Mouse (Mus musculus) embryonic fibroblast, embryonic 13.5 days (primary cell): Measurements from ENCODE around the gene C530008M17Rik. TPM values are rescaled to one million over a fixed set of nuclear protein-coding genes. Genes with fewer than 3 reads are reported as not detected.

Experiments
- H3K27ac ChIP-seq: 2 replicates; pipeline ENCODE4 v1.5.1; 2012; ENCODE audit warnings: low read length, control low read depth, inconsistent platforms; ENCODE audit not compliant: insufficient read depth
- H3K4me1 ChIP-seq: 2 replicates; pipeline ENCODE4 v1.6.1; 2011; ENCODE audit warnings: low read length; ENCODE audit not compliant: control insufficient read depth, insufficient read depth
- H3K4me3 ChIP-seq: 2 replicates; pipeline ENCODE4 v1.5.1; 2011; ENCODE audit warnings: mild to moderate bottlenecking, control low read depth, low read length; ENCODE audit not compliant: insufficient read depth
- CTCF ChIP-seq: IDR thresholded peaks from 2 replicates; pipeline ENCODE4 v1.5.1; 2011; ENCODE audit warnings: mild to moderate bottlenecking, control low read depth, low read length, moderate library complexity, borderline replicate concordance; ENCODE audit not compliant: insufficient read depth
- POLR2A ChIP-seq: IDR thresholded peaks from 2 replicates; pipeline ENCODE4 v1.6.1; 2011; ENCODE audit warnings: low read depth, mild to moderate bottlenecking, control low read depth, low read length, moderate library complexity
- polyA plus RNA-seq: library from polyadenylated mRNA; stranded (reverse); fragments of >200 nt; gene quantifications from 2 replicates; pipeline ENCODE4 v1.2.4, GENCODE M21; 2011; ENCODE audit warnings: low read depth; ENCODE audit not compliant: missing spikeins, insufficient read length

Gene C530008M17Rik
- polyA plus RNA-seq, 1 experiment = 17.9 TPM

DNA sequence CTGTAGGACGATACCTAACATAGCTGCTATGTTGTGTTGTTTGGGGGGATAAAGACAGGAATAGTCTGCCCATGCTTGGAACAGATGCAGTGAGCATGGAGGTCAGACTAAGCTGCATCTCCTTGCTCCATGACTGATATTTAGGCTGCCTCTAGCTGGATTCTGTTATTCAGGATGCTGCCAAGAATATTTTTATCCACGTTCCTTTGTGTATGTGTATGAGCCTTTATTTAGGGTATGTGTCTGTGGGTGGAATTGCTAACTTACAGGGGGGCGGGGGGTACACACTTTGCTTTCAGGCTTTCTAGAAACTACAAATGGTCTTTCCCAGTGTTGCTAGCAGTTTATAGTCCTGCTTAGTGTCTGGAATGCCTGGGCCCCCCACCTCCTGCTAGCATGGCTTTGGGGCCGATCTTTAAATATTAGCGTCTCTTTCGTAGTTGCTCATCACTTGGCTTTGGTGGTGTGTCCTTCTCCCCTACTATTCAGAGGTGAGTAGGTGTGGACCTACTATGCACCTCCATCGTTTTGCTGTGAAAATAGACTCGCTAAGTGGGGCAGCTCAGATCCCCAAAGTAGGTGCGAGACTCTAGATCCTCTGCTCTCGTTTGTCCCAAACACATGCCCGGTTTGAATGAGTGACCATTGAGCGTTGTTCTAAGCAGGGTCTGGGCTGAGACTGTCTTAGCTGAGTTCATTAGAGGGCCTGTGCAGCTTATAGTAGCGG, 45.0 kb downstream of the C530008M17Rik start:
- Histone ChIP-seq H3K27ac (no peak overlapping the region), H3K4me1 (no peaks in the 10 kb centered on the region), H3K4me3 (no peak overlapping the region)
- no peak for TF ChIP-seq CTCF

DNA sequence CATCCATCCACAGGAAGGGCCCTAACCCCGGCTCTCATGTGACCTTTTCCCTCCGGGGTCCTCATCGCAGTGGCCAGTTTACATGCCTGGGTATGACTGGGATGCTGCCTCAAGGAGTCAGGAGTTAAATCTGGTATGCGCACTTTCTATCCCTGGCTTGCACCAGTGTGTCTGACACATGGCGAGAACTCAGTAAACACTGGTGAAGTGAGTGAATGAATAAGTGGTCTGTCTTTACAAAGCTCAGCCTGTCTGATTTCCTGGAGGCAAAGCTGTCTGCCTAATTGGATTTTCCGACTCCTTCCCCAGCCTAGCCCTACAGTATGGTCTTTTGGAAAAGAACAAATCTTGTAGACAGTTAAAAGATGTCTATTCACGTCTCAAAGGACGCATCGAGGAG, 45.8 kb downstream of the C530008M17Rik start:
- Histone ChIP-seq H3K4me1 (no peaks in the 10 kb centered on the region), H3K4me3 (no peak overlapping the region), H3K27ac (no peak overlapping the region)
- TF ChIP-seq POLR2A (no peak), CTCF (no peak)

DNA sequence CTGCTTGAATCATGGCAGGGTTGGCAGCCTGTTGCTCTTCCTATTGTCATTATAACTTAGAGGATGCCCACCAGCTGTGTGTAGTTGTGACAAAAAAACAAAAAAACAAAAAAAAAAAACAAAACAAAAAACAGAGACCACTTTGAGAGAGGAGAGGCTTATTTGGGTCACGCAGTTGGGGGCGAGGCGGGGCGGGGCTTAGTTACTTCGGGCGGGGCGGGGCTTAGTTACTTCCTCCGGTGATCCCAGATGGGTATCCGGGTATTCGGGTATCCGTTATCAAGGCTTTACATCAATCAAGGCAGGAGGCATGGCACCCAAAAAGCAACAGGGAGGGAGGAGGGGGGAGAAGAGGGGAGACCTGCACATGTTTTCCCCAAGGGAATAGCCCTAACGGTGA, 46.3 kb downstream of the C530008M17Rik start:
- no peak for TF ChIP-seq CTCF
- no peak for TF ChIP-seq POLR2A
- Histone ChIP-seq H3K27ac (no peak overlapping the region), H3K4me1 (no peaks in the 10 kb centered on the region), H3K4me3 (no peak overlapping the region)

- Histone ChIP-seq H3K4me1 (no peaks in the 10 kb centered on the region), H3K27ac (no peak overlapping the region), H3K4me3 (no peak overlapping the region)
- TF ChIP-seq POLR2A (no peak), CTCF (no peak)
Measured at GRCm38 (mm10) chr5:76705307-76706173, 49.2 kb downstream of the C530008M17Rik start.

DNA sequence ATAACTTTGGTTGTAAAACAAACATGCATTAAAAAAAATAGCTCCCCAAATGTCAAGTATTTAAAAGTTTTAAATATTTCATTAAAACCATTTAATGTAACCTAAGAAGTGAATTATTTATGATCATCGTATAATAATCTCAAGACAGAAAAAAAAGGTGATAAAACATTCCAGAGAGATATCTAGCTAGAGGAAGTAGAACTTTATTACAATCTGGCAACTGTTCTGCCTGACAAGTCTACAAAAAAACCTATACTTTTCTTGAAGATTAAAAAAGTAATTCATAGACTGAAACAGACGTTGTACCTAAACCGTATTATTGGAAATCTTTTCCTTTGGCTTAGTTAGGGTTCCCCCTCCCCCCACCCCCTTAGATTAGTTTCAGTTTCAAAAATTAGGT, 50.8 kb downstream of the C530008M17Rik start:
- H3K4me3 ChIP-seq = no peak overlapping the region
- H3K4me1 ChIP-seq = no peaks in the 10 kb centered on the region
- H3K27ac ChIP-seq = no peak overlapping the region
- TF ChIP-seq POLR2A (no peak), CTCF (no peak)

DNA sequence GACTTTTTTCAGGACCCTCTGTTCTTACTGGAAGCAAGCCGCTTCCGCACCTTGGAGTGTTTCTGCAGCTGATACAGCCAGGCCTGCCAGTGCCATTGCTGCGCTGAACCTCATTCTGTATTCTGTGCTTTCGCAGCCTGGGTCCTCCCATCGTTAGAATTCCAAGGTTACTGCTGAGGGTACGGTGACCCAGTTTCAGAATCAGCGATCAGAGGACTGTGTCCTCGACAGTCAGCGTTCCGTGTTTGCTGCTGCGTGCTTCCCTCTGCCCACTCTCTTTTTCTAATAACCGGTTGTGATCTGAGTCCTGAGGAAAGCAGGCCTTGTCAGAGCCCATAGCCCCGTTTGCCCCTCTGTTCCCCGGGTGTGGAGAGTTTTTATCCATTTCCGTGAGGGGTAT, 51.7 kb downstream of the C530008M17Rik start:
- Histone ChIP-seq H3K27ac (no peak overlapping the region), H3K4me1 (no peaks in the 10 kb centered on the region), H3K4me3 (no peak overlapping the region)
- TF ChIP-seq POLR2A (no peak), CTCF (no peak)

GRCm38 (mm10) chr5:76713743-76714142, 57.4 kb downstream of the C530008M17Rik start:
- no peaks in the 10 kb centered on the region for H3K4me1 ChIP-seq
- no peak for TF ChIP-seq POLR2A
- TF ChIP-seq CTCF = no peak
- H3K4me3 ChIP-seq = no peak overlapping the region
- no peak overlapping the region for H3K27ac ChIP-seq

DNA sequence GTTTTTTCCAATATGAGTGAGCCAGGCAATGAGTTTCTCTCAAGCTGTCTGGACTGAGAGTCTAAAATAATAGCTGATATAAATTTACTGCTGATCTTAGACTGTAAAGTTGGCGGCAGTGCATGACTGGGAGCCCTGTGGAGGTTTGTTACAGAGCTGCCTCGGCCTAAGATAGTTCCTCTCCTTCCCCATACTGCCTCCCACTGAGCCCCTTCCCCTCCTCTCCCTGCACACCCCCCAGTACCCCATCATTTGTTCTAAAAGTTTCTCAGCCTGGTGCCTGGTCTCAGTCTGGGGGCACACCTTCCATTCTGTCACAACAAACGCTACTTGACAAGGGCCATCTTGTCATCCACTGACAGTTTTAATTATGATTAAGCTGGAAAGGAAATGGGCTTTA, 63.6 kb downstream of the C530008M17Rik start:
- Histone ChIP-seq H3K4me3 (no peak overlapping the region), H3K4me1 (no peaks in the 10 kb centered on the region), H3K27ac (no peak overlapping the region)
- TF ChIP-seq POLR2A = no peak
- TF ChIP-seq CTCF = no peak

DNA sequence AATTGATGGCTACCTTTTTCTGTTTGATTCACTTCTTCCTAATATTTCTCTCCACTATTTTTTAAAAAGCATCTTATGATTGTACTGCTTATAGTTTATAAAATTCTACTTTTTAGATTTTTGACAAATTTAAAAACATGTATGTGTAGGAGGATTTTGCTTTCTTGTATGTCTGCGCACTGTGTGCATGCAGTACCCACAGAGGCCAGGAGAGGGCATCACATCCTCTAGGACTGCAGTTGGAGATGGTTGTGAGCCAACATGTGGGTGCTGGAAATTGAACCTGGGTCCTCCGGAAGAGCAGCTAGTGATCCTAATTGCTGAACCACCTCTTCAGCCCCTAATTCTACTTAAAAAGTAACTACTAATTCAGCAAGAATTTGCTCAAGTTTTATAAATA, 68.6 kb downstream of the C530008M17Rik start:
- H3K27ac ChIP-seq = no peak overlapping the region
- no peaks in the 10 kb centered on the region for H3K4me1 ChIP-seq
- 0 out of 2 replicates have a peak, but pooled peaks have one; percentile 10 for TF ChIP-seq CTCF
- no peak for TF ChIP-seq POLR2A
- no peak overlapping the region for H3K4me3 ChIP-seq

DNA sequence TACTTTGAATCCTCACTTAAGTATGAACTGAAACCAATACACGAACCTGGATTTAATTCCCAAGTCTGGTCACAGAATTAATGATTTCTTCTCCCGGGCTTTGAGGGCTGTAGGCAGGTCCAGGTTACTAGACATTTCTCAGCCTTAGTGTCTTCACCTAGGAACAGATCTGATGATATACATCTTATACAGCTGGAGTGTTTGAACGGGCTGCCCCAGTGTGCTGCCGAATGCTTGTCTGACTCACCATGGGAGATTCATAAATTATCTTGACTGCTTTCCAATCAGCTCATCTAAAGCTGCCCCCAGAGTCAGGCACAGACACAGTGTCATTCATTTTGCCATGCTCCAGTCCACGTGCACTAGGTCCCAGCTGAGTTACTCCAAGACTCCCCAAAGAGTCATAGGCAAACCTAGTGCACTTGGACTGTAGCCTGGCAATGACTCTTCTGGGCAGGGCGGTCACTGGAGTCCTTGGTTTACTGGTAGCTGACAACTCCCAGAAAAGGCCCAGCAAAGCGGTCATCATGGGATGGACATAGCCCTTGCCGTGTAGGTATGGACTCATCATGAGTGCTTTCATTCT, 70.3 kb downstream of the C530008M17Rik start:
- no peak for TF ChIP-seq POLR2A
- TF ChIP-seq CTCF = no peak
- H3K4me1 ChIP-seq = no peaks in the 10 kb centered on the region
- no peak overlapping the region for H3K4me3 ChIP-seq
- H3K27ac ChIP-seq = no peak overlapping the region
